Mouse (Mus musculus) embryo, embryonic 9.5 days (tissue): ENCODE data around the gene Bicral.
"Not testable (repeated sequence)": the region's sequence is repeated elsewhere in the genome, so short reads cannot be mapped to it uniquely, and the experiment has no call there.

Source experiments
- DNase-seq: peaks from one replicate; pipeline ENCODE4 v3.0.0-alpha.2; 2017; ENCODE audit errors: extremely low spot score

Gene Bicral

DNA sequence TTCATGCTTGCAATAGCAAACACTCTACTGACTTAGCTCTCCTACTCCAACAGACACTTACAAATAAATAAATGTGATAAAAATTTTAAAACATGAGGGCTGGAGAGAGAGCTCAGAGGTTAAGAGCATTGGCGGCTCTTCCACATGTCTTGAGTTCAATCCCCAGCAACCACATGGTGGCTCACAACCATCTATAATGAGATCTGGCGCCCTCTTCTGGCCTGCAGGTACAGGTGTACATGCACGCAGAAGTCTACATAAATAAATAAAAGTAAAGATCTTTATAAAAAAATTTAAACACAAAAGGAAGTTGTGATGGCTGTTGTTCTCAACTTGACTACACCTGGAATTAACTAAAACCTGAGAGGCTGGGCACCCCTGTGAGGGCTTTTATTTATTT is 17.3 kb upstream of the Bicral start:
- no peak for DNase-seq

DNA sequence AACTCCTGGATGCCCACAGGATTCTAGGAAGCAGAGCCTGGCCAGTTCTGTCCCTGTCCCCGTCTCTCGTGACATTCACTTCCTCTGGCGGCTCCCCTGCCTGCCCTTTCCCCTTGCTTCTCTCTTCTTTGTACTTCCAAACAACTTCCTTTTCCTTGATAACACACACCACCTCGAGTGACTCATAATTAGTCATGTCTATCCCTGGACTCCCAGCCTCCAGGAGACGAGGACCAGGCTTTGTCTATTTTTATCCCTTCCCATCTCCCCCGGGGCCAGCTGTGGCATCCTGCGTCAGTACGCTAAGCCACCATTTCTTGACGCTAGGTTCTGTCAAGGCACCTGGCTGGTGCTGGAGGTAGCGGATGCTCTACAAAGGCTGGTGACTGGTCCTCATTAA is 15.9 kb upstream of the Bicral start:
- DNase-seq = no peak

- DNase-seq = no peak
These were observed 14.5 kb upstream of the Bicral start for GRCm38 (mm10) chr17:46872806-46873205.

DNA sequence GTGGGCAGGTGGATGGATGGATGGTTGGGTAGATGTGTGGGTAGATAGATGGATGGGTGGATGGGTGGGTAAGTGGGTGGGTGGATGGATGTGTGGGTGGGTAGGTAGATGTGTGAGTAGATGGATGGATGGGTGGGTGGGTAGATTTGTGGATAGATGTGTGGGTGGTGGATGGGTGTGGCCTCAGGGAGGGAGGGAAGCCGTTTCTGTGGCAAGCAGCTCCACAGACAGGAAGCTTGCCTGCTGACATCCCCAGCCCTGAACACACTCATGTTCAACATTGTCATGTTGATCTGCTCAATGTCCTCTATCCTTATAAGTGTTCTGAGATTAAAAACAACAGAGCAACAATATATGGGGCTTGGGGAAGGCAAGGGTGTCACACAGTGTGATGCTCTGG is 12.6 kb upstream of the Bicral start:
- DNase-seq = no peak

- no peak for DNase-seq
These were observed 12.0 kb upstream of the Bicral start for GRCm38 (mm10) chr17:46870204-46870798.

- no peak for DNase-seq
These were observed 8.6 kb upstream of the Bicral start for GRCm38 (mm10) chr17:46866836-46867235.

- DNase-seq = no peak
These were observed 6.4 kb upstream of the Bicral start for GRCm38 (mm10) chr17:46864566-46865195.

DNA sequence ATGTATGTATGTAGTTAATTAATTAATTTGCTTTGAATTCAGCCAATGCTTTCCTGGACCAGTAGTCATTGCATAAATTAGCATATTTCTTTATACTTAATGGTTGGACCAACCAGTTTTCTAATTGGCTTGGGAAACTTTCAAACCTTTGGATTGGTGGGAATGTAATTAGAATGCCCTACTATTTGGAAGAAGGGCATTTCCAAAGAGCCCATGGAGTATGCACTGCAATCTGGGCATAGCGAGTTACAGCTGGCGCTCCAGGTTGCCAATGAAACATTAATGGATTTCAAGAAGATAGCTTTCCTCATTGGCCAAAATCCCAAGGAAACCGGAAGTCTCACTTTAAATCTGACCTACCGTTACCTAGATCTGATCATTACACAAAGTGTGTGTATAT is 1.8 kb upstream of the Bicral start:
- no peak for DNase-seq

DNA sequence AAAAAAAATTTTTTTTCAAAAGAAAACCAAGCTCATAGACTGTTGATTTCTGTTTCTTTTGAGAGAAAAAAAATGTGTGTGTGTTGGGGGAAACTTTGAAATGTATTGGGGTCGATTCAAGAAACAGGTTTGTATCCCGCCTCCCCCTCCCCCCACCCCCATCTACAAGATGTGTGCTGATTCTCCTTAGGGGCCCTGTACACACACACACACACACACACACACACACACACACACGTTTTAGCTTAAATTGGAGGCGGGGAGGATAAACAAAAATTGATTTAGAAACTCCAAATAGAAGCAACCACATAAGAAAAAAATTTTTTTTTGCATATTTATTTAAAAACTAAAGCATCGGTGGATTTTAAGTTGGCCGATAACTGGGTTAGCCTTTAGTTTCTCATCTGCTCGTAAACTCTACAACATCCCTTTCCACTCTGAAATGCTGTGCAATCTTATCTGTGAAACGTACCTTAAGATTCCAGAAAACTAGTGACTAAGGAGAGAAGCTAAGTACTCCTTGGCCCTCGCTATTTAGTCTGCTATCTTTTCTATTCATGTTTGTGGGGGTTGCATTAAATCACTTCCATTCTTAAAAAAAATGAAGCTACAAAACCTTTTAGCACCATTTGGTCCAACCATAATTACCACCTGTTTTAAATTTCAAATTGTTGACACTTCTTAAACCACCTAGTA is 615 bp upstream of the Bicral start:
- no peak for DNase-seq

DNA sequence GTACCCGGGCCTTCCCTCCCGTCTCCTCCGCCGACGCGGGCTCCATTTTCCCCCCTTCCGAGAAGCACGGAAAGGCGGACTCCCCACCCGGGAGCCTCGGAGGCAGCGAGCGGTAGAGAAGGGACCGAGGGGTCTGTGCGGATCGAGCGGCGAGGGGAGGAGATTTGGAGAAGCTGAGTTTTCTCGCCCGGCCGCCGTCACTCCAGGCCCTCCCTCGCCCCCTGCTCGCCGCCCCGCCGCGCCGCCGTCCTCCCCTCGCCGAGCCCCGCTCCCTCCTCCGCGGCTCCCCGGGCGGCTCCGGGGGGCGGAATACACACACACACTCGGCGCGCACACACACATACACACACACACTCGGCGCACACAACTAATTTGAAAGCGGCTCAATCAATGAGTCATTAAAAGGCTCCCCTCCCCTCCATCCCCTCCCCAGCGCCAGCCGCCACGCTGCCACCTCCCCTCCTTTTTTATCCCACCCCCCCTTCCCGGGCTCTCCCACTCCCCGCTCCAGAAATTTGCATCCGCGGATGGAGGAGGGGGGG is 850 bp downstream of the Bicral start:
- DNase-seq = peak; percentile 91

- DNase-seq = peak; percentile 73
These were observed 1.6 kb downstream of the Bicral start for GRCm38 (mm10) chr17:46856471-46857360.

DNA sequence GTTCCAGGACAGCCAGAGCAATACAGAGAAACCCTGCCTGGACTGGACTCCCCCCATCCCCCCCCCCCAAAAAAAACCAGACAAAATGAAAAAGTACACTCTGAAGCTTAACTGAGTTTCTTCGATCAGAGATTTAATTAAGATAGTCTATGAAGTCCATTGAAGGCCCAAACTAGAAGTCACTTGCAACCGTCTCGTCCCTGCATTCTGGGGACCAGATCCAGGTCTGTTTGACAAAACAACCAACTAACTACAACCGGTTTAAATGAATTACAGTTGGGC is 2.2 kb downstream of the Bicral start:
- DNase-seq = no peak

DNA sequence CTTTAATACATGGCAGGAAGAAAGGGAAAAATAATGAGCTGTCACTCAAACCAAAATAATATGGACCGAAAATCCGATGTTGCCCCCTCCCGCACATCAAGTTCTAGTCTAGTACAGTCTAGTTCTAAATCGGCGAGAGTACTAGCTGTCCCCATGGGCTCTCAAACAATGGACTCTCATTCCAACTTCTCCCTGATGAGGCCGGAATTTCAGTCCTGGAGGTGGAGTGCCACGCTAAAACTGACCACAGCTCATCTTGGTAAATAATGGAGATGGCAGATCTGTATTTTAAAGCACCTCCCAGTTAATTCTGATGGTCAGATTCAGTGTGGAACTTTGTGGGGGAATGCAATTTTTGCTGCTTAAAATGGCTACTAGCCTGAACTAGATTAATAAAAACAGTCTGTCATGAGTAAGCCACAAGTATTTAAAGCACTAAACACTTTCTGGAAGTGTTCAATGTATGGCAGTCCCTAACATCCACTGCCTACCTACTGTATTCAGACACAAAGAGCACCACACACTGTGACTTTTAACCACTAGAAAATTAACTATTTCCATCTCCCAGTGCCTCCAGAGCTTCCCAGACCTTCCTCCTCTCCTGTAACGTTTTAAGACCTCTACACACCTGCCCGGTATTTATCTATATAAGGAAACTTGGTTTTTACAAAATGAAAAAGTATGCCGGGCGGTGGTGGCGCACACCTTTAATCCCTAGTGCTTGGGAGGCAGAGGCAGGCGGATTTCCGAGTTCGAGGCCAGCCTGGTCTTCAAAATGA is 2.8 kb downstream of the Bicral start:
- no peak for DNase-seq

GRCm38 (mm10) chr17:46854640-46855110 is 3.6 kb downstream of the Bicral start:
- no peak for DNase-seq

- no peak for DNase-seq
These were observed 4.2 kb downstream of the Bicral start for GRCm38 (mm10) chr17:46854096-46854495.

DNA sequence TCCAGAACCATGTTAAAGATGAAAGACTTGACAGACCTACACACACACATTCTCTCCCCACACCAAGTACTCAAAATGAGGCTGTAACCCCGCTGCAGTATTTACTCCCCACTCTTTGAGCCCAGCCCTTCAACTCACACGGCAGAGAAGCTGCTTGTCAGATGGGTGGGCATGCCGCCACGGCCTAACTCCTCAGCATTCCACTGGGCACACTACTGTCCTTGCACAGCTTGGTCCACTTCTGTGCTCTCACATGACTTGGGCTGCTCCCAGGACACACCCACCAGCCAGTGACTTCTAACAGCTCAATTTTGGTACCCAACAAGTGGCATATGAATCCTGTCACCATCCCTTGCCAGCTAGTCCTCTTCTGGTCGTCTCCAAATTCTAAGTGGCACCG is 5.0 kb downstream of the Bicral start:
- no peak for DNase-seq

- DNase-seq = peak; percentile 43
These were observed 5.6 kb downstream of the Bicral start for GRCm38 (mm10) chr17:46852725-46853124.

GRCm38 (mm10) chr17:46847206-46847605 is 11.1 kb downstream of the Bicral start:
- no peak for DNase-seq

DNA sequence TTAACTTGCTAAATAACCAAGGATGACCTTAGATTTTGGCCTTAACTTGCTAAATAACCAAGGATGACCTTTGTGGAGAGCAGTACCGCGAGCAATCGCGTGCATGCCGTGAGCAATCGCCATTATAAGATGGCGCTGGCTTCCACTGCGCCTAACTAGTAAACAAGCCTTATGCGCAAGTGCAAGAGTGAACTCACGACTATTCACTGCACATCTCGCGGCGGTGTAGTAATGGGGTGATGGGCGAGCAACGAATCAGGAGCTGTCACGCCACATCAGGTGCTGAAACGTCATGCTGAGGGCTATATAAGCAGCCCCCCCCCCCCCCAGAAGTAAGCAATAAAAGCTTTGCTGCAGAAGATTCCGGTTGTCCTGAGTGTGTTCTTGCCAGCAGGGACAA is 11.7 kb downstream of the Bicral start:
- not testable (repeated sequence) for DNase-seq

DNA sequence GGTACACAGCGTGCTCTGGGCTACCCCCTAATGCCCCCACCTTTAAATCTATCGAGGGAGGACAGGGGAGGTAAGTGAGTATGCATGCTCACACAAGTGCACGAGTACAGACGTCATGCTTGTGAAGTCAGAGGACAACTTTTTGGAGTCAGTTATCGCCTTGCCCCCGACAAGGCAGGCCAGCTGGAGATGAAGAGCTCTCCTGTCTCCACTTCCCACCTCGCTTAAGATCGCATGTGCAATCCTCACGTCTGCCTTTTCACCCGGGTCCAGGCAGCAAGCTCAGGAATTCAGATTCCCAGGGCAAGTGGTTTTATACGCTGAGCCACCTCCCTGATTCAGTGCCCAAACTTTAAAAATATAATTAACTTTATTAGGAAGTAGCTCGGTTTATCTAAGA is 13.0 kb downstream of the Bicral start:
- DNase-seq = no peak

GRCm38 (mm10) chr17:46844811-46845210 is 13.5 kb downstream of the Bicral start:
- DNase-seq = no peak
